Mouse (Mus musculus) mouse embryonic stem cell (cell line): ENCODE measurements around the gene Spatc1l.

ENCODE experiments used
- in situ Hi-C, 2 experiments: fragments of 300-500 bp; cut with MboI; formaldehyde crosslinking; loops; 1 replicate in 1 of 2; 3 replicates in 1 of 2; pipeline ENCODE4 v1.14.3; 2019 to 2020; ENCODE audit warnings: low sequenced_read_pairs in 2 of 2, low pct_unique_long_range_greater_than_20kb in 1 of 2, mixed read lengths in 1 of 2; ENCODE audit not compliant: unreplicated experiment in 1 of 2

Spatc1l gene

DNA sequence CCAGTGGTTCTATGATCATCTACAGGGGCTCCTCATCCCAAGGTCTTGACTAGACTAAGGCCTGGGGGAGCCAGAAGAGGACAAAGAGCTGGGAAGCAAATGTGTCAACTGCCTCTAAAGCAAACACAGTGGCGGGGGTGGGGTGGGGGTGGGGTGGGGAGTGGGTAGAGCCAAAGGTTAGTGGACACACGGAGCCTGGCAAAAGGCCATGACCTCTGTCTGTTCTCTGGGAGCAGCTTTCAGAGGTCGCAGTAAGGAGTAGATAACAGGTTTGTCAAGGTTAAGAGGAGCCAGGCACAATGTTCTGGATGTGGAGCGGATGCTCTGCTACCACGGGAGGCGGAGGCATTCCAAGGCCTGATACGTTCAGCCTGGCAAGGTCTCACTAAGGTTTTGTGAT lies 14.8 kb downstream of the Spatc1l start:
- in situ Hi-C loops, result no loop called here

- in situ Hi-C loops, result no loop called here
Observed at GRCm38 (mm10) chr10:76584138-76584537, 22.1 kb downstream of the Spatc1l start.

DNA sequence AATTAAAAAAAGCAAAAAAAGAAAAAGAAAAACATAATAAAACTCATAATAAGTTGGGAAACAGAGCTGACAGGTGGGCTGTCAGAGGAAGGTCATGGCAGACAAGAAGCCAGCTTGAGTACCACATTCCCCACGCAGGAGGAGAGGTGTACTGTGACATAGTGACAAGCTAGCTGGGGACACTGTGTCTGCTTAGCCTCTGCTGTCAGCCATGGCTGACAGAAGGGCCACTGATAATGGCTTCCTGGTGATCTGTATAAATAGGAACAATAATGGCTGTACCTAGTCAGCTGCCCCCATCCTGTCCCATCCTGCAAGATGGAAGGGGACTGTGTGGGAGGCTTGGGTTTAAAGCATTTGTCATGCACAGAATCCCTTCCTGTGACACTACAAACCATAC lies 24.1 kb downstream of the Spatc1l start:
- in situ Hi-C loops, result no loop called here

GRCm38 (mm10) chr10:76590197-76590596 lies 28.1 kb downstream of the Spatc1l start:
- in situ Hi-C loops, result no loop called here

- in situ Hi-C loops, result no loop called here
Observed at GRCm38 (mm10) chr10:76596338-76596737, 34.3 kb downstream of the Spatc1l start.

- in situ Hi-C loops, result no loop called here
Observed at GRCm38 (mm10) chr10:76602690-76603089, 40.6 kb downstream of the Spatc1l start.

DNA sequence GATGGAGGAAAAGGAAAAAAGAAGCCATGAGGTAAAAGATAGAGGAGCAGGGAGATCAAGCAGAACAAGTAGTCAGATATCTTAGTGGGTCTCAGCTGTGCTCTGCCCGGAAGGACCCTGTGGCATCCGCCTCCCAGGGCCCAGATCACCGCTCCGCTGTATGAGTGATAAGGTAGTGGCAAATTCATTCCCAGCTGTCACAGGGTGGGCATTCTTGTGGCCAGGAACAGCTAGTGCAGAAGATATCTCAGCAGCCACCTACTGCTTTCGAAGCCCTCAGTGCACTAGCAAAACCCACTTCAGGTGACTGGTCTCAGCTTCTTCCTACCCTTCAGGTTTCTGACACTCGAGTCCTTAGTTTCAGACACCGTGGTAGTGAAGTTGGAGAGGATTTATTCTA lies 50.4 kb downstream of the Spatc1l start:
- in situ Hi-C loops, result no loop called here
